Mouse (Mus musculus): Measurements from ENCODE around the gene Myh14.

DNA sequence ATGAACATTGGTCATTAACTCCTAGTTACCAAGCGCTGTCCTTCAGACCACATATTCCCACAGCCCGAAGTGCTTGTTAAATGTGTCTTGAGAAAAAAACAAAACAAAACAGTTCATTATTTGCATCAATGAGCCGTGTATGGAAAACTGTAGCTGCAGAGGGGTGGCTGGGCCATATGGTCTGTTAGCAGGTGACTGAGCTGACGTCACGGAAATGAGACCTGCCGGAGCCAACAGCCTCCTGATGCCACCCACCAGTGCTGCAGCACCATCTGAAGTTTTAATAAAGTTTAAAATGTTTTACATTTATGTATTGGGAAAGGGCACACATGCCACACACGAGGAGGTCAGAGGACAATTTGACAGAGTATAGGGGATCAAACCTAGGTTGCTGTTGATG, 18.7 kb upstream of the Myh14 start:
- no peak for TF ChIP-seq POLR2A (IDR thresholded peaks at IDR 0.05; ENCODE audit: low read depth, low read length)
- TF ChIP-seq ELF1 (IDR thresholded peaks at IDR 0.05; ENCODE audit: low read depth, low read length) = no peak
- no peak for TF ChIP-seq HCFC1 (IDR thresholded peaks at IDR 0.05; ENCODE audit: low read depth, low read length)
- TF ChIP-seq CTCF (conservative IDR thresholded peaks at IDR 0.05 in 1 of 2, IDR thresholded peaks at IDR 0.05 in 1 of 2; ENCODE audit: low read depth in 2 of 2, low read length in 2 of 2) = no peak
- TF ChIP-seq EP300 (IDR thresholded peaks at IDR 0.05; ENCODE audit: low read length) = no peak
- TF ChIP-seq CHD2 (IDR thresholded peaks at IDR 0.05; ENCODE audit: low read length) = no peak

Data from CH12.LX (cell line).